Mouse (Mus musculus) cortical plate, adult 2 months (tissue): Measurements from ENCODE around the gene Stim1. TPM values are rescaled to one million over a fixed set of nuclear protein-coding genes. Genes with fewer than 3 reads are reported as not detected.

Experiments used
- H3K27ac ChIP-seq: fragments of 200-500 bp; 2 replicates; pipeline ENCODE4 v1.5.1; 2012; ENCODE audit warnings: low read length, control low read depth, inconsistent platforms; ENCODE audit not compliant: insufficient read depth
- H3K4me1 ChIP-seq: fragments of 200-500 bp; 2 replicates; pipeline ENCODE4 v1.6.1; 2011; ENCODE audit warnings: low read length; ENCODE audit not compliant: control insufficient read depth, insufficient read depth
- H3K4me3 ChIP-seq: fragments of 200-500 bp; 2 replicates; pipeline ENCODE4 v1.5.1; 2011; ENCODE audit warnings: mild to moderate bottlenecking, low read length, control low read depth; ENCODE audit not compliant: insufficient read depth
- CTCF ChIP-seq: fragments of 200-500 bp; IDR thresholded peaks from 2 replicates; pipeline ENCODE4 v1.5.1; 2011; ENCODE audit warnings: mild to moderate bottlenecking, control low read depth, low read length; ENCODE audit not compliant: insufficient read depth; ENCODE audit errors: extremely low read depth
- POLR2A ChIP-seq: fragments of 200-500 bp; IDR thresholded peaks from 2 replicates; pipeline ENCODE4 v1.6.1; 2011; ENCODE audit warnings: mild to moderate bottlenecking, low read length, control low read depth; ENCODE audit not compliant: insufficient read depth; ENCODE audit errors: extremely low read depth
- polyA plus RNA-seq: library from polyadenylated mRNA; depleted of rRNA; stranded (reverse); fragments of >200 nt; gene quantifications from 2 replicates; pipeline ENCODE4 v1.2.3, GENCODE M21; 2012

The Stim1 gene
- polyA plus RNA-seq, 1 experiment, result 75.4 TPM

DNA sequence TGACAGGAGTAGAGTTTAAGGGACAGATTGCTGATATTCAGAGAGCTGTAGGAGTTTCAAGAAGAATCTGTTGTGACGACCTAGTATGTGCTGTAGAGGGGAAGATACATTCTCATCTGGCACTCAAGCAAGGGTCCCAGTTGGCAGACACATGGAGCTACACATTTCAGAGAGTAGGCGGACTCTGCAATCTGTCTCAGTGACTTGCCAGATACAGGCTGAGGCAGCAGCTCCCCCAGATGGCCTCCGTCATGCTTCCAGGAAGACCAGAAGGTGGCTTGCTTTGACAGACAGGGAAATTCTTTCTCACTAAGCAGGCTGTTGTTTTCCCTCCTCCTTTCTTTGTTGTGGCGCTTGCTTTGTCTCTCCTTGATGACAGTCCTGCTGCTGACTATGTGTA, 102.1 kb downstream of the Stim1 start:
- TF ChIP-seq CTCF (peak; percentile 38; the same call in 1 of the 2 replicates), POLR2A (no peak)
- Histone ChIP-seq H3K27ac (no peak overlapping the region), H3K4me1 (no peaks in the 10 kb centered on the region), H3K4me3 (no peak overlapping the region)

DNA sequence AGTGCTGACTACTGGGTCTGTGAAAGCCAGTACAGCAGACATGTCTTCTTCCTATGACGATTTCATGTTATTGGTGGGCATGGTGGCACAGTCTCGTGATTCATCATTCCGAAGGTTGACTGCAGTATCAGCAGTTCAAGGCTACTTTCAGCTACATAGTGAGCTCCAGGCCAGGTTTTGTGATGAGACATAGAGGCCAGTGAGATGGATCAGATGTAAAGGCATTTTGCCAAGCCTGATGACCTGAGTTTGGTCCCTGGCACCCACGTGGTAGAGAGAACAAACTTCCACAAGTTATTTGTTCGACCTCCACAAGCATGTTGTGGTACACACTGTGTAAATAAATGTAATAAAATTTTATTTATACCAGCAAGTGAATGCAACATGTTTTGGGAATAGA, 102.9 kb downstream of the Stim1 start:
- Histone ChIP-seq H3K27ac (no peak overlapping the region), H3K4me1 (no peaks in the 10 kb centered on the region), H3K4me3 (no peak overlapping the region)
- TF ChIP-seq POLR2A (no peak), CTCF (no peak)

DNA sequence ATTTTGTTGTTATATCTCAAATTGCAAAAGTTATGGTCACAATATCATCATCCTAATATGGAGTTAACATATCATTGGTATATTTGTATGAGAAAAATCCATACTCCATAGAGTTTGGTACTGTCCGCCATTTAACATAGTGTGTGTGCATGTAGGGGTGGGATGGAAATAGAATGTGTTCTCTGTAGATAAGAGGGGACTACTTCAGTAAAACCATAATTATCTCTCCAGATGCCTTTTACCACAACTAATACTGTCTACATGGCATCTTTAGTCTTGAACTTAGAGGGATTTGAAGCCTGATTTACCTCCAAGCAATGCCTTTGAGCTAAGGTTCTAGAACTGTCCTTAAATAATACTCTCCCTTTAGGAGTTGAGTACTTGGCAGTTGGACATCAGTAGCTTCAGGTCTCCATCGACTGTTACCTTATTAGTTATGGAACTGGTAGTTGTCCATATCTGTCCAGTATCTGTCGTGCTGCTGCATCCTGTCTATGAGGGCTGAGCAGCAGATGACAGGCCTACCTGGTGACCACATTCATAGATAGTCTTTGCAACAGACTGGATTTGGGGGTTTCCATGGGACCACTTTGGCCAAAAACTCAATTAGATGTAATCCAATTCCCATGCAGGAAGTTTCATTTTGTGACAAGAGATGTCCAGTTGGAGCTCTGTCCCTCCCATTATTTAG, 105.9 kb downstream of the Stim1 start:
- Histone ChIP-seq H3K4me1 (no peaks in the 10 kb centered on the region), H3K4me3 (no peak overlapping the region), H3K27ac (no peak overlapping the region)
- TF ChIP-seq POLR2A, result no peak
- no peak for TF ChIP-seq CTCF

DNA sequence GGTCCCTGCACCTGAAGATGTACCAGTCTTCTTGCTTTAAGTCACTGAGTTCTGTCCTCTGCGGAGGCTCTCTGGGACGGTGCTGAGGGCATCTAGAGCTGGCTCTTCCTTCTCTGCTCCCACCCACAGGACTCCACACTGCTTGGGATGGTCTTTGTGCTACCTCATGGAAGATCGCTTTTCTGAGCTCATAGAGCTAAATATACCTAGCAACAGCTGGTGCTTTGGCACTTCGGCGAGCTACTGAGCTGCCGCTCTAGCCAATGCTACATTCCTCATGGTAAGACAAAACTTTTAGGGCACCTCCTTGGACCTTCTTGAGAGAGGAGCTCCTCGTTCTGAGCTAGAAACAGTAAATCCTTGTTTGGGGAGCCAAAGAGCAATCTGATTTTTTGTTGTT, 115.6 kb downstream of the Stim1 start:
- TF ChIP-seq CTCF (no peak), POLR2A (no peak)
- Histone ChIP-seq H3K27ac (no peak overlapping the region), H3K4me3 (no peak overlapping the region)

DNA sequence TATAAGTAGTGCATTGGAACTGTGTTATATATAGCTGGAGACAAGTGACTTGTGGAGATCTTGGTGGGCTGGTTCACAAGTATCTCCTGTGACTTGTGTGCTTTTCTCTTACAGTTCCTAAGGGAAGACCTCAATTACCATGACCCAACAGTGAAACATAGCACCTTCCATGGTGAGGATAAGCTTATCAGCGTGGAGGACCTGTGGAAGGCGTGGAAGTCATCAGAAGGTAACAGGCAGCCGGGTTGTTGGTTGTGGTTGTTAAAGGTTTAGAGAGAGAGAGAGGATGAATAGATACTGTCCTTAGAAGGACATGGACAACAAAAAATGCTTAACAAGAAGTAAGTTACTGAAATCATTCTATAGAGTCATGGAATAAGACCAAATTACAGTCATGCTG, 118.4 kb downstream of the Stim1 start:
- Histone ChIP-seq H3K27ac (no peak overlapping the region), H3K4me3 (no peak overlapping the region), H3K4me1 (no peaks in the 10 kb centered on the region)
- TF ChIP-seq CTCF, result no peak
- TF ChIP-seq POLR2A, result no peak

More for the DNA sequence above, 115.6 kb downstream of the Stim1 start:
- no peaks in the 10 kb centered on the region for H3K4me1 ChIP-seq

DNA sequence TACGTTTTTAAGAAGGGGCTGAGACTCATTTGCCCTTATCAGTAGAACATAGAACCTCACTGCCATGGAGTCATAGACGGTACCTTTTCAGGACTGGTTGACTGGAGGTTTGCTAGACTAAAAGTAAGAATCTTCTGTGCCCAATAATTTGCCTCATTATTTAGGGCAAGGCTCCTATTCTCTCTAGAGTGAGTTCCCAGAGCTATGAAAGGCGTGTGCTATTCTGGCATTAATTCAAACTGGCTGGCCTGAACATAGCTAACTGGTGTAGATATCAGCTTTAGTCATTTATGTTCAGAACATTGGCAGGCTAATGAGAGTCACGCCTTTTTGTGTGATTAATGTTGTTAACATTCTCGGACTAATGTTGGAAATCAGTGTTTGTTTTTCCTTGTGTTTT, 121.5 kb downstream of the Stim1 start:
- Histone ChIP-seq H3K4me3 (no peak overlapping the region), H3K4me1 (no peaks in the 10 kb centered on the region), H3K27ac (no peak overlapping the region)
- TF ChIP-seq CTCF, result no peak
- TF ChIP-seq POLR2A, result no peak

DNA sequence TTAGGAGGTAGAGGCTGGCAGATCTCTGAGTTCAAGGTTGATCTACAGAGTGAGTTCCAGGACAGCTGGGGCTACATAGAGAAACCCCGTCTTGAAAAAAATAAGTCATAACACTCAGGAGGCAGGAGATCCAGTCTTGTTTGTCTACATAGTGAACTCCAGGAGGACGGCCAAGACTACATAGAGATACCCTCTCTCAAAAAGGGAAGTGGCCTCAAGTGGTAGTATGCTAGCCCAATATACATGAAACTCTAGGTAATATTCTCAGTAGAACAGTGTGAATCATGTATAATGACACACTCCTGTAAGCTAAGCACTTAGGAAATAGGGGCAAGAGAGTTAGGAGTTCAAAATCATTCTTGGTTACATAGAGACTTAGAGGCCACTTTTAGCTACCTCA, 126.3 kb downstream of the Stim1 start:
- TF ChIP-seq CTCF, result no peak
- Histone ChIP-seq H3K4me3 (no peak overlapping the region), H3K4me1 (no peaks in the 10 kb centered on the region), H3K27ac (no peak overlapping the region)

DNA sequence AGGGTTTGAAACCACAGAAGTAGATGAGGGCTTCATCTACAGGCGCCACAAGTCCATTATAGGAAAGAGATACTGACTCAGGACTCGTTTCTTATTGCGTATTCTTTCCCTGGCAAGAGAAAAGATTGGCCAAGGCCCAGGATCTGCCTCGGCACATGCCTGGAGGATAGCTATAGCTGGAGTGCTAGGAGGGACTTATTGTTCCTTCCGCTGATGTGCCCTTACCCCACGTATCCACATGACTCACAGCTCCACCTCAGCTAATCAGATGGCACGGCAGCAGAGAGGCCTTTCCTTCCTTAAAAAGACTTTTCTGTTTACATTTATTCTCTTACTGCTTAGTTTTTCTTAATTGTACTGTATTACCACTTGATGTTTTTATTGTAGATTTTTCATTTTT, 128.3 kb downstream of the Stim1 start:
- Histone ChIP-seq H3K27ac (no peak overlapping the region), H3K4me3 (no peak overlapping the region), H3K4me1 (no peaks in the 10 kb centered on the region)
- TF ChIP-seq CTCF, result no peak
- TF ChIP-seq POLR2A, result no peak

DNA sequence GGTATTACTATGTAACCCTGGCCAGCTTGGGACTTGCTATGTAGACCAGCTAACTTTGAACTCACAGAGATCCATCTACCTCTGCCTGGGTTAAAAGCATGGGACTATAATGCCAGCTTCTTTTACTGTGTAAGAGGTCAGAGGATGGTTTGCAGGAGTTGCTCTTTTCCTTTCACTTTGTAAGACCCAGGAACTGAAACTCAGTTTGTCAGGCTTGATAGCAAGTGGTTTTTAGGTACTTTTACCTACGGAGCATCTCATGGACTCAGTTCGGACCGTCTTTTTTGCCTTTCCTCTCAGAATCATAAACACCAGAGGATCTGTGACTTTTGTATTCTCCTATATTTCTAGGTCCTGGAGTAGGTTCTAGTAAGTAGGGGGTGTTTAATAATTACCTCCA, 128.7 kb downstream of the Stim1 start:
- TF ChIP-seq POLR2A, result no peak
- no peak for TF ChIP-seq CTCF
- Histone ChIP-seq H3K4me1 (no peaks in the 10 kb centered on the region), H3K4me3 (no peak overlapping the region), H3K27ac (no peak overlapping the region)

DNA sequence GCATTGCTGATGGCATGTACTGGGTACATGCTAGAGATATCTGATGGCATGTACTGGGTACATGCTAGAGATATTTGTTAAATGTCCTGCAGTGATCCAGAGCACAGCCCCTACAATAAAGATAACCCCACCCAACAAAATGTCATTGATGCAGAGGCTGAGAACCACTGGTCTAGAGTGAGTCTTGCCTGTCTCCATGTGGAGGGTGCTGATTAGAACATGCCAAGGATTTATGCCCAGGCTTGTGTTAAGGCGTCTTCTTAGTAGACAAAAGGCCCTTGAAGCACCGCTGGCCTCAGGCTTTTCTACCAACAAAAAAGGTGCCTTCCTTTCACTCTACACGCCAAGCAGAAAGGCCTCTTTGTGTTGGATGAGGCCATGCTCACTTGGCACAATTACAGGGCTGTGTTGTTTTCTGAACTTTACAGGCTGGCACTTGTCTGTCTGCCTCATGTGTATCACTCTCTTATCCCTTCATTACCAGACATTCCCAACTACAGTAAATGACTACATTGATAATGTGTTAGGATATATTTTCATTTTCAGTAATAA, 131.7 kb downstream of the Stim1 start:
- Histone ChIP-seq H3K4me1 (no peaks in the 10 kb centered on the region), H3K4me3 (no peak overlapping the region), H3K27ac (no peak overlapping the region)
- TF ChIP-seq CTCF (no peak), POLR2A (no peak)

DNA sequence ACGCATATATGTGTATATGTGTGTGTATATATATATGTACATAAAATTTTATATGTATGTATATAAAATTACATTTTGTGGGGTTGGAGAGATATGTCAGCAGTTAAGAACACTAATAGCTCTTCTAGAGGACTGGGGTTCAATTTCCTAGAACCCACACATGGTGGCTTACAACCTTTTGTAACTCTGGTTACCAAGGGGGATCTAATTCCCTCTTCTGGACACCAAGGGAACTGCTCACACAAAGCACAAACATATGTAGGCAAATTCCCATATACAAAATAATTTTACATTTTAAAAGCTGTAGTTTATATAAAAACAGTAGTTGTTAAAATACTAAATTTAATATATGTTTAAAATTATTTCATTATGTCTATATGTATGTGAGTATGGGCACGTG, 136.5 kb downstream of the Stim1 start:
- Histone ChIP-seq H3K4me1 (no peaks in the 10 kb centered on the region), H3K27ac (no peak overlapping the region), H3K4me3 (no peak overlapping the region)
- TF ChIP-seq POLR2A (no peak), CTCF (no peak)
